Mouse (Mus musculus): Measurements from ENCODE around the gene Picalm.

Gene Picalm

DNA sequence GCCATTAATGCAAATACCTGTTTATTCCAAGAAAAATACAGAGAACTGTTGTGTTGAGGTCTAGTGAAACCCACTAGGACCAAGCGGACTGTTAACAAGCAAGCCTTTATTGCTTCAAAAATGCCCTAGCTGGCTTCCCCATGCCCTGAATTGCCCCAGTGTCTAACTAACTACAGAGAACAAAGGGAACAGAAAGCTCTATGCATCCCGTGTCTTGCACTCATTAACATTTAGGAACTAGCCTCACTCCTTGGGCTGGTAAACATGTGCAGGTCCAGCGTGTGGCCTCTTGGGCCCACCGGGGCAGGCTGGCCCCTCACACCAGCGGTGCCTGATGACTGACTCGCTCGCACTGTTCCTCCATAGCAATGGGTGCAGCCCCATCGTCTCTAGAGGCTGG lies 86.5 kb downstream of the Picalm start:
- no peak for DNase-seq

DNA sequence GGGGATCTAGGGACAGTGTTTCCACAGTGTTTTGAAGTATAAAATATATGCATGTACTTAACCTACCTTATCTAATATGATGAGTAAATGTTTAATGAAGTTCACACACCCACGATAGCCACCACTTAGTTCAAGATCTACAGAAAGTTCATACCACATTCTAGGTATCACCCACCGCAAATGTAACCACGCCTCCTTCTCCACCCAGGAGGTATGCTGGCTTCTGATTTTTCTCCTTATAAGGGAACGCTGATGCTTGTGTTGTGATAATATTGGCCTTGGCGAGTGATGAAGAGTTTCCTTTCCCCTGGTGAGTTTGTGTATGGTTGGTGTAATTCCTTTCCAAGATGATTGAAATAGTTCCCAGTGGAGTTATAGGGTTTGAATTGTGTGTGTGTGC lies 88.1 kb downstream of the Picalm start:
- no peak for DNase-seq

DNA sequence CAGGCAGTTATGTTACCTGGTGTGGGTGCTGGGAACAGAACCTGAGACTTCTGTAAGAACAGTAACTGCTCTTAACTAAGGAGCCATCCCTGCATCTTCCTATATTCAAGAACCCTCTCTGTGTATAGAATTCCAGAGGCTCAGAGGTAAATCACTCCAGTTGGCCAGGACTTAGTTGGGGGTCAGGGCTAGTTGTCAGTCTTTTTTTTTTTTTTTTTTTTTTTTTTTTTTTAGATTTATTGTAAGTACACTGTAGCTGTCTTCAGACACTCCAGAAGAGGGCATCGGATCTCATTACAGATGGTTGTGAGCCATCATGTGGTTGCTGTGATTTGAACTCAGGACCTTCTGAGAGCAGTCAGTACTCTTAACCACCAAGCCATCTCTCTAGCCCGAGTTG lies 91.5 kb downstream of the Picalm start:
- no peak for DNase-seq

DNA sequence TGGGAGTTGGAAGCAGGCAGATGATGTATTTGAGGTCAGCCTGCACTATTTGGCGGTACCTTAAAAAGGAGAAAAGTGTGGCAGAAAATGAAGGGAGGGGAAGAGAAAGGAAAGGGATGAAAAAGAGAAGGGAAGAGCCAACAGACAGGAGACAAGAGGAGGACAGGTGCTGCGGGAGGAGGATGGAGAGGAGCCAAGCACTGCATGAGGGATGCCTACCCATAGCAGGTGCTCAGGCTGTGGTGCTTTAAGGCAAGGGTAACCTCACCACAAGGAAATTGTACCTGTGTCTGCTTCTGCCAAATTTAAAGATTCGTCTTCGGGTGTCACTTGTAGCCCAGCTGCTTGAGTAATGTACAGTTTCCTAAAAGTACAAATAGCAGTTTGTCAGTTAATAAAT lies 98.1 kb downstream of the Picalm start:
- DNase-seq = no peak

DNA sequence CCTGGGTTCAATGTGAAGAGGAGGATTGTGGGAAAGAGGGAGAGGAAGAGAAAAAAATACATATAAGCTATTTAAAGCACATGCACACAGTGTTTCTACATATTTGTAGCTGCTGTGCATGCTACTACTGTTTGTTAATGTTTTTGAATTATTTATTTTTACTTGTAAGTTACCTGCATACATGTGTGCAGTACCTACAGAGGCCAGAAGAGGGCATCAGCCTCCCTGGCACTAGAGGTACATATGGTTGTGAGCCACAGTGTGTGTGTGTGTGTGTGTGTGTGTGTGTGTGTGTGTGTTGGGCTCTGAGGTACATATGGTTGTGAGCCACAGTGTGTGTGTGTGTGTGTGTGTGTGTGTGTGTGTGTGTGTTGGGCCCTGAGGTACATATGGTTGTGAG lies 98.9 kb downstream of the Picalm start:
- peak; percentile 21 for DNase-seq

DNA sequence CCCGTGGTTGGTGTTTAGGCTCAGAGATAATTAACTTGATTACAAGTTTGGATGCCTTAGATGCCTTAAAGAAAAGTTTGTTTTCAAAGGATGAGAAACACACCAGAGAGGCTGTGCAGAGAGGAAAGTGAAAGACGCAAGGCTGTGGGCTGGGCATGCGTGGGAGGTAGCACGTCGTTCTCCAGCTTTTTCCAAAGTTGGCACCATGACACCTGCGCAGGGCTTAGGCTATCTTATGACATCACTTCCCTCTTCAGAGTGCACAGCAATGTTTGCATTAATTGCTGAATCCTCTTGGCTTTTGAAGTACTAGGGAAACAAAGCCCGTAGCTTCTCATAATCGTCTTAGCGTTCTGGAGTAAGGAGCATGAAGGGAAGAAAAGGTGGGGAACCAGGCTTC lies 101.4 kb downstream of the Picalm start:
- DNase-seq = peak; percentile 25

DNA sequence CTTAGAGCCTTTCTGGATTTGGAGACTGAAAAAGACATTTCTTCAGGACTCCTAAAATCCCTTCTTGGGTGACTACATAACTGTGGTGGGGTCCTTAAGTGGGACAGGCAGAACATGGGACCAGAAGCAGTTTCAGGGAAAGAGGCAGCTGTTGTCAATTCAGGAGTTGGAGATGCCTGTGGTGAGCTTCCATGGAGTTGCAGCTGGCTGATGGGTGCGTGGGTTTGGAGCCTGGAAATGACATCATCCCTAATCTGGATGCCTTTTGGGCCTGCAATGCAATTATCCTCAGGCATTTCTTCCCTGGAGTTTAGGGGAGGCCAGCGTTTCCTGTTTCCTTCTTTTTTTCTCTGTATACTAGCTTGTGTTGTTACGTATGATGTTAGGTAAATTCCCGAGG lies 103.9 kb downstream of the Picalm start:
- DNase-seq = no peak

DNA sequence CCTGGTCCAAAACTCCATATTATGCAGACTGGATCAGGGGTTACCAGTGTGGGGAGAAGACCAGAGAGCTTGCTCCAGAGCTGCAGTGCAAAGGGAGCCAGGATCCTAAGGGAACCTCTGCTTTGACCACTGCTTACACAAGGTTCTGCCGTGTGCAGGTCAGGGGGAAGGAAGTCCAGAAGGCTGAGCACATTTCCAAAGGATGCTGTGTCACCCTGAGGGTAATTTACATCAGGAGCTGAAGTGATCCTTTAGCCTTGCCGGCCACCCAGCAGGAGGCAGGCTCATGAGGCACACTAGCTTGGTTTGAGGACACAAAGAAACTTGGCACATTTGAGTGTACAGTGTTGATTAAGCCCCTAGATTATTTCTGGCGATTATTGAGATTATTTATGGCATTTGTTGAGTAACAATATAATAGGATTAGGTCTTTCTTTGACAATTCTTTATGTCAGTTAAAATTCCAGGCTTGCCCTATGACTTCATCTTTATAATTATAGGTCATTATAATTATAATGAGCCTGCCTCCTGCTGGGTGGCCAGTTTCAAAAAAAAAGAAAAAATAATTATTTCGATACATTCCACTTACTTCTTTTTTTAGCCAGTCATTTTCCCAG lies 106.4 kb downstream of the Picalm start:
- DNase-seq = no peak

DNA sequence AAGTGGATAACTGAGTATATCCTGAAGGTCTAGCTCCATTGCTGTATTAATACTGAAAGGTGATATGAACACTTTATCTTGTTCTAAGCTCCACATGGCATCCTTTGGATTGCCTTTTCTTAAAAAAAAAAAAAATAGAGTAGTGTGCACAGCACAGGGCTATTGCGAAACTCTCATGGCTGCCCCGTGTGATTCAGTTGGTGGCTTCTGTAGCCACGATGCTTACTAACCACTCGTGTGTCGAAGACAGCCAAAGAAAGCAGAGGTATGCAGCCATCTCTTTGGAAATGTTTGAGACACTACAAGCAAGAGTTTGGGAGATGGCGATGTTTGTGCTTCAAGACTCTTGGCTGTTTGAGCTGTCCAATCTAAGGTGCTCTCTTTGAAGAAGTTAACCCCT lies 113.1 kb downstream of the Picalm start:
- no peak for DNase-seq

DNA sequence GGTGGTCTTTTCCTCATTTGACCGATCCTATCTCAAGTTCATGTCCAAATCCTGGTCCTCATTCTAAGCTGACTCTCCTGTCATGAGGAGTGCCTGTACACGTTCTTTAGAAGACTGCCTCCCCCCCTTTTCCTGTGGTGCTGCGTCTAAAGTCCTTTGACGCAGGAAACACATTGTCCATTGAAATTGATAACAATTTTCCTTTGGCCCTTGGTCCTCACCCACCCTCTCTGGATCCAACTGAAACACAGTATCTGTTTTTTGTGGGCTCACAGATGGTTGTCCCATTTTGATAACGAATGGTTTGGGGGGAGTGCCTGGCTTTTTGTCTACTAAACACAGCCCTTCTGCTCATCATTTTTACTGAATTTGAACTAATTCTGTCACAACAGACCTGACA lies 113.6 kb downstream of the Picalm start:
- DNase-seq = no peak

DNA sequence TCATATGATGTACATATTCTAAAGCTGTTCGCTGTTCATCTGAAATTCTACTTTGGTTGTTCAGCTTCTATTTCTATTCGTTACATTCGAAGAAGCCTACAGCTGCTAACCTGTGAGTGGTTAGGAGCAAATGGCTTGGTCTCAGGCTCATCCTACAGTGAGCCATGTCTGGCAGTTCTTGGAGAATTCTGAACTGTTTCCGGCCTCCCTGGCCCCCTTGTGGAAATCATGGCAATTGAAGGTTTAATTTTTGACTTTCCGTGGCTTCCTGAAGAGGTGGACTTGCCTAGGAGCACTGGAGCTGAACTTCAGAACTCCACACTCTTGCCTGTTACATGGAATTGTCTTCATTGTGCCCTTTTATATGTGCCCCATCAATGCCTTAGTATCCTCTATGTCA lies 122.9 kb downstream of the Picalm start:
- DNase-seq = no peak

DNA sequence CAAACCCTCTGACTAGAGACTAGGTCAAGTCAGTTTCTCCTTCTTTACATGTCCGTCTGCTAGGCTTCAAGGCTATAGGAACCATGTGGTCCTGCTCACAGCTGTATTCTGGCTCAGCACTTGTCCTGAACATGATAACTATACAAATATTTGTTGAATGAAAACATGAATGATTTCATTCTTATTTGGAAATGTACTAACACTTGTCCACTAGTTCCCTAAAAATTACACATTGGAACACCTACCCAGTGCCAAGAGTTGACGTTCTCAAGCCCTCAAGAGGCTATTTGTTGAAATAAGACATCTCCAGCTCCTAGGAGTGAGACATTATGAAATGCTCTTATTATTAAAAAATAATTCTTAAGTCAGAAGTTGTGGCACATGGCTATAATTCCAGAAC lies 128.7 kb downstream of the Picalm start:
- peak; percentile 19 for DNase-seq

DNA sequence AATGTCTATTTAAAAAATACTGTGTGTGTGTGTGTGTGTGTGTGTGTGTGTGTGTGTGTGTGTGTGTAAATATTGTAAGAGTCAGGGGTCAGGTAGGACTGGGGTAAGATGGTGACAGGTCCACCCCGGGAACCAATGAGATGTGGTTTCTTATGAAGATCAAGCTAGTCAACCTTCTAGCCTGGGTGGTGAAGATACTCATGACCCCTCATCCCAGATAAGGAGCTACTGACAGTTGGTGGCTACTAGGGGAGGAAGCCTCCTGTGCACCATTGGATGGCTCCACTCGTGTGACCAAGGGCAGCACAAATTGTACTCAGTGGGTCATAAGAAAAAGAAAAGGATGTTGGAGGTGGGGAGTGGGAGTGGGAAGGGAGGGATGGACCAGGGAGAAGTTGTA lies 129.9 kb downstream of the Picalm start:
- DNase-seq = no peak

DNA sequence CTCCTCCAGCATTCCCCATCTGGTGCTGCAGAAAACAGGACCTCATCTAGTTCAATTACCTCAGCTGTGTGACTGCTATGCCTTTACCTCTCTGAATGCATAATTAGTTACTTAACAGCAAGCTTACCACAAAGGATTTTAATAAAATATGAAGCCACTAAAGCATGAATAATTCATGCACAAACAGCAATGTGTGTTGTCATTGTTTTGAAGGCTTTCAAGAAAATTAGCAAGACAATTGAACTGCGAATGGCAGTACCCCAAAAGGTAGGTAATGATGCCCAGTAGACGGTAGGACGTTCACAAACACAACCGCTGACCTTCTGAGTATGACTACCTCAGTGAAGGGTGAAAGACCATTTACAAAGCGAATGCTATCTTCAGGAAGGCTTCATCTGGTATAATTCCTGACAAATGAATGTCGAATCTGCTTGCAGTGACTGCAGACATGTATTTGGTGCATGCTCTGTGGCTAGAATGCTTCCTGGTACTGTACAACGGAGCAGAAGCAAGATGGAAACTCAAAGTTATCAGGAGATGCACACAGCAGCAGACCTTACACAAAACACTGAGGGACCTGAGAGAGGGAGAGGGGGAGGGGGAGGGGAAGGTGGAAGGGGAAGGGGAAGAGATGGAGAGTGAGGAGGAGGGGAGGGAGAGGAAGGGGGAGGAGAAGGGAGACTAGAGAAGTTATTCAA lies 132.0 kb downstream of the Picalm start:
- no peak for DNase-seq
